Mouse (Mus musculus): ENCODE data around the gene Vhl.

DNA sequence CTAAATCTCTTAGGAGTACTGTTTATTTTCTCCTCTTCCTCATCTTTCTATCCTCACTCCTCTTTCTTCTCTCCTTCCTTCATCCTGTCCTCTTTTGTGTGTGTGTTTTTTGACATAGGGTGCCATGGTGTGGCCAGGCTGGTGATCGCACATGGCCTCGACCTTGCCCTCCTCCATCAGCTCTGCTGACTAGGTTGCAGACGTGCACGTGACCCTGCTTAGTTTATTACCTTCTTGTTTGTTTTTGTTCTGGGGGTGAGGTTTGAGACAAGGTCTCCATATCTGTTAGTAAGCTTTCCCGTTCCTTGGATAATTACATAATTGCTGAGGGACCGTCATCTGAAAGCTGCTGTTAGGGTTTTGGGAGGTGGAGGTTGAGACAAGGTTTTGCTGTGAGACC, 14.9 kb upstream of the Vhl start:
- no peak for TF ChIP-seq CTCF (IDR thresholded peaks at IDR 0.05; ENCODE audit: low read depth)
- no peak for TF ChIP-seq EP300 (IDR thresholded peaks at IDR 0.05; ENCODE audit: low read depth)
